Mouse (Mus musculus): ENCODE measurements around the gene Fos. TPM values are rescaled to one million over a fixed set of nuclear protein-coding genes. Genes with fewer than 3 reads are reported as not detected.

The Fos gene
- polyA plus RNA-seq, 1 experiment from 2014 or later, result 1.2 TPM

DNA sequence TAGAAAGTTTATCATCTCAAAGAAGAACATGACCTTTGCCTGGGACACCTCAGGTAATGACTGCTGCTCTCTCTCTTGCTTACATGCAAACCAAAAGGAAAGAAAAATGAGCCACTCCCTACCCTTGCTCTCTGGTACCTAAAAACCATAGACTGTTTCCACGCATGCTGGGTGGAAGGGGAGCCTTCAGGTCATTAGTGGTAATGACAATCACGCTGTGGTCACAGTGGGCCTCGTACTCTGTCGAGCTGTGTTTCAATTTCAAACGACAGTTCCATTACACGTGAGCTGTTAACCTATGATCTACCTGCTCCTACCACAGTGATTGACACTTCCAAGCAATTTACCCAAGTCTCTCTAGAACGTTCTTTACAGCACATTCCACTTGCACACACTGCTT, 5.0 kb downstream of the Fos start:
- H3K4me2 ChIP-seq, result no peak overlapping the region
- H3K9ac ChIP-seq, result no peak overlapping the region
- H3K4me1 ChIP-seq, result peaks cover 19% of the 10 kb centered on the region
- peaks cover 39% of the 10 kb centered on the region for H3K27me3 ChIP-seq
- H3K27ac ChIP-seq, result no peak overlapping the region
- 74% methylated on average over 7 of the region's 7 CpGs for WGBS
- H3K4me3 ChIP-seq, result no peak overlapping the region
- no peaks in the 10 kb centered on the region for H3K36me3 ChIP-seq (ENCODE audit: poor library complexity, severe bottlenecking)
- no peaks in the 10 kb centered on the region for H3K9me3 ChIP-seq (replicated peaks)
- no peak for ATAC-seq

GRCm38 (mm10) chr12:85479190-85479589, 5.5 kb downstream of the Fos start:
- no peak for ATAC-seq
- no peaks in the 10 kb centered on the region for H3K9me3 ChIP-seq (replicated peaks)
- no peak overlapping the region for H3K27ac ChIP-seq
- H3K4me3 ChIP-seq, result no peak overlapping the region
- no peak overlapping the region for H3K4me2 ChIP-seq
- H3K36me3 ChIP-seq (ENCODE audit: poor library complexity, severe bottlenecking), result no peaks in the 10 kb centered on the region
- no peak overlapping the region for H3K9ac ChIP-seq
- H3K4me1 ChIP-seq, result peaks cover 15% of the 10 kb centered on the region
- peaks cover 39% of the 10 kb centered on the region for H3K27me3 ChIP-seq
- 57% methylated on average over 3 of the region's 3 CpGs for WGBS

- no peak overlapping the region for H3K4me2 ChIP-seq
- no peaks in the 10 kb centered on the region for H3K36me3 ChIP-seq (ENCODE audit: poor library complexity, severe bottlenecking)
- H3K9me3 ChIP-seq (replicated peaks), result no peaks in the 10 kb centered on the region
- peaks cover 19% of the 10 kb centered on the region for H3K4me1 ChIP-seq
- no peak overlapping the region for H3K27ac ChIP-seq
- WGBS, result 28% methylated on average over 4 of the region's 4 CpGs
- peaks cover 19% of the 10 kb centered on the region for H3K27me3 ChIP-seq
- H3K4me3 ChIP-seq, result no peak overlapping the region
- no peak overlapping the region for H3K9ac ChIP-seq
- no peak for ATAC-seq
These were observed 9.5 kb downstream of the Fos start for GRCm38 (mm10) chr12:85483155-85483554.

DNA sequence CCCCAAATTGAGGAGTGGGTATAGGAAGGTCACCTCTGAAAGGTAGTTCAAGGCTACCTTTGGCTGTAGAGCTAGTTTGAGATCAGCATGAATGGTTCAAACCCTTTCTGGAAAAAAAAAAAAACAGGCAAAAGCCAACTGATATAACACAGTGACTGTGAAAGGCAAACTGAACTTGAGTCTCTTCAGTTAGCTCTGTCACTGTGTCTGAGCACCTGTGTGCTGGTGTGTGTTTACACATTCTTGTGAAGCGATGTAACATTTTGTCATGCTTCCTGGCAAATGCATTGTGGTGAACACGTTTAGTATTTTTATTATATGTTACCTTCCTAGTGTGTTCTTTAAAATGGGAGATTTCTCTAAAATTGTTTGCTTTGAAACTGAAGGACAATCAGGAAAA, 11.0 kb downstream of the Fos start:
- Histone ChIP-seq H3K4me1 (peaks cover 19% of the 10 kb centered on the region), H3K9me3 (replicated peaks) (no peaks in the 10 kb centered on the region), H3K27ac (no peak overlapping the region), H3K9ac (no peak overlapping the region), H3K4me3 (no peak overlapping the region), H3K4me2 (no peak overlapping the region), H3K27me3 (peaks cover 18% of the 10 kb centered on the region), H3K36me3 (ENCODE audit: poor library complexity, severe bottlenecking) (no peaks in the 10 kb centered on the region)
- 82% methylated on average over 2 of the region's 2 CpGs for WGBS
- no peak for ATAC-seq

DNA sequence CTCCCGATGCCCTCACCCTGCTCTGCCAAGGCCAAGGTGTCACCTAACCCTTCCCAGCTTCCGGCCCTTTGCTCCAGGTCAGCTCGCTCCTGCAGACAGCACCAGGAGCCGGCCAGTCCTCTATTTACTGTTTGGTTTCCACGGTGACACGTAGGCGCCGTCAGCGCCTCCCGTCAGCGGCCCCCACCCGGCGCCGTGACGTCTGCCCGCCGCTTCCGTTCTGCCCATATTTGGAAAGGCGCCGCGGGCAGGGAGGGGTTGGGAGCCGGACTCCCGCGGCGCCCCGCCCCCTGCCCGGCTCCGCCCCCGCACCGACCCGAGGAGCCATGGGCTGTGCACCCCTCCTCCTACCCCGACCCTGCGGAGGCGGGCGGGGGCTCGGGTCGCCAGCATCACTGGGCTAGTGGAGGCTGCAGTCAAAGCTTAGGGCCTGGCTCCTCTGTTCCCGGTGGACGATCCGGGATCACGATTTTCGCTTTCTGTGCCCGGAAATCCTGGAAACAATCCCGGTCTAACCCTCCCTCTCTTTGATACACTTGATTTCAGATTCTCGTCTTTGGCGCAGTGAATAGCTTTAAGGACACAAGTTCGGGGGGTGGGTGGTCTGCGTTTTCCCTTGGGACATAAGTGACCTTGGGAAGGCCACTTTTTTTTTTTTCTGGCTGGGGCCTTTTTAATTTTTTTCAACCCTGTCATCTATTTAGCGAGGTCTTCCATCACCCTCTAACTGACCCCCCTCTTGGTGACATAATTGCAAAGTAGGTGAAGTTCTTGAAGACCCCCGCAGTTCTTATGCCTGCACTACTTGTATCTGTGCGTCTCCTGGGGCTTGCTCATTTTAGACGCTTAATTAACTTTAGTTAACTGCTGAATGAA, 12.4 kb downstream of the Fos start:
- WGBS, result under 1% methylated on average over 50 of the region's 52 CpGs
- Histone ChIP-seq H3K9ac (peak overlapping the region; percentile 57), H3K9me3 (replicated peaks) (no peaks in the 10 kb centered on the region), H3K4me1 (peaks cover 19% of the 10 kb centered on the region), H3K36me3 (ENCODE audit: poor library complexity, severe bottlenecking) (no peaks in the 10 kb centered on the region), H3K27me3 (peaks cover 16% of the 10 kb centered on the region; the same call in 1 of the 2 replicates), H3K27ac (peak overlapping the region; percentile 55; the same call in 1 of the 2 replicates), H3K4me2 (peak overlapping the region; percentile 73), H3K4me3 (peak overlapping the region; percentile 47)
- ATAC-seq, result peak; percentile 97

GRCm38 (mm10) chr12:85486766-85487069, 13.0 kb downstream of the Fos start:
- H3K9ac ChIP-seq, result peak overlapping the region; percentile 57; the same call in 1 of the 2 replicates
- under 1% methylated on average over 20 of the region's 20 CpGs for WGBS
- no peak overlapping the region for H3K27ac ChIP-seq
- H3K27me3 ChIP-seq, result peaks cover 16% of the 10 kb centered on the region; the same call in 1 of the 2 replicates
- H3K4me3 ChIP-seq, result peak overlapping the region; percentile 47
- H3K4me1 ChIP-seq, result peaks cover 19% of the 10 kb centered on the region
- H3K9me3 ChIP-seq (replicated peaks), result no peaks in the 10 kb centered on the region
- H3K4me2 ChIP-seq, result peak overlapping the region; percentile 73
- ATAC-seq, result no peak
- no peaks in the 10 kb centered on the region for H3K36me3 ChIP-seq (ENCODE audit: poor library complexity, severe bottlenecking)

- H3K4me1 ChIP-seq, result peaks cover 19% of the 10 kb centered on the region
- H3K4me3 ChIP-seq, result peak overlapping the region; percentile 47
- H3K4me2 ChIP-seq, result peak overlapping the region; percentile 73
- H3K9me3 ChIP-seq (replicated peaks), result no peaks in the 10 kb centered on the region
- peak; percentile 40 for ATAC-seq
- H3K36me3 ChIP-seq (ENCODE audit: poor library complexity, severe bottlenecking), result no peaks in the 10 kb centered on the region
- H3K9ac ChIP-seq, result 0 out of 2 replicates have a peak overlapping the region, but pooled peaks have one; percentile 18
- peaks cover 16% of the 10 kb centered on the region; the same call in 1 of the 2 replicates for H3K27me3 ChIP-seq
- WGBS, result 1% methylated on average over 12 of the region's 12 CpGs
- no peak overlapping the region for H3K27ac ChIP-seq
These were observed 14.0 kb downstream of the Fos start for GRCm38 (mm10) chr12:85487545-85488141.

GRCm38 (mm10) chr12:85489232-85489886, 15.7 kb downstream of the Fos start:
- H3K4me3 ChIP-seq, result no peak overlapping the region
- no peaks in the 10 kb centered on the region for H3K9me3 ChIP-seq (replicated peaks)
- H3K4me1 ChIP-seq, result peaks cover 19% of the 10 kb centered on the region
- H3K9ac ChIP-seq, result no peak overlapping the region
- ATAC-seq, result no peak
- no peaks in the 10 kb centered on the region for H3K36me3 ChIP-seq (ENCODE audit: poor library complexity, severe bottlenecking)
- no peak overlapping the region for H3K27ac ChIP-seq
- 81% methylated on average over 7 of the region's 7 CpGs for WGBS
- no peak overlapping the region for H3K4me2 ChIP-seq
- H3K27me3 ChIP-seq, result 0 out of 2 replicates have a peak, but pooled peaks cover 12% of the 10 kb centered on the region

DNA sequence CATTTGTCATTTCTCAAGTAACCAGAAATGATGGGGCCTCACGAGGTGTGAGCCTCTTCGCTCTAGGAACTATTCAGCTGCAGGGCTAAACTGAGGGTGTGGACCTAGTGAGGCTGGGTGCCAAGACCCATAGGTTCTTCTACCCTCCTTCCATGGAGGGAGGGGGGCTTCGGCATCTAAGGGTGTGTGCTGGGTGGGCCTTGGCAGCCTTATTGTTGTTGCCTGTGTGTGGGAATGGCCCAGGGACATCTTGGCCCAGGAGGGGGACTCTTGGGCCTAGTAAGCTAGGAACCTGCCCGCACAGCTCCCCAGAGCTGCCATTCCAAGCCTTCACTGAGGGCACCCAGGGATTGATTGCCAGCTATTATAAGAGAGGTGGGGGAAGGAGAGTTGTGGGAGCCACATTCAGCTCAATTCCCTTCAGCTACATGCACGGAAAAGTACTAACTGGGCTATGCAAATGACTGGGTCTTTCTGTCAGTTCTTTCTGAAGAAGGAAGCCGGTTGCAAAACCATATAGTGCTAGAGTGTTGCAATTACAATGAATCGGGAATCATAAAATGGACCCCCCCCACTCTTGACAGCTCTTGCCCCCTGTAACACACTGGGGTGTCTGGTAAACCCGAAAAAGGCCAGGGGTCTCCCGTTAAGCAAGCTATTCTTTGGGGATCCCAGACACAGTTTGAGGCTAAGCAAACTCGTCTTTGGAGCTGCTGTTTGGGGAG, 16.6 kb downstream of the Fos start:
- 65% methylated on average over 10 of the region's 10 CpGs for WGBS
- no peak overlapping the region for H3K4me2 ChIP-seq
- no peak overlapping the region for H3K4me3 ChIP-seq
- no peak overlapping the region for H3K27ac ChIP-seq
- no peak for ATAC-seq
- no peaks in the 10 kb centered on the region for H3K9me3 ChIP-seq (replicated peaks)
- H3K36me3 ChIP-seq (ENCODE audit: poor library complexity, severe bottlenecking), result no peaks in the 10 kb centered on the region
- H3K4me1 ChIP-seq, result peaks cover 18% of the 10 kb centered on the region
- no peak overlapping the region for H3K9ac ChIP-seq
- H3K27me3 ChIP-seq, result 0 out of 2 replicates have a peak, but pooled peaks cover 12% of the 10 kb centered on the region

DNA sequence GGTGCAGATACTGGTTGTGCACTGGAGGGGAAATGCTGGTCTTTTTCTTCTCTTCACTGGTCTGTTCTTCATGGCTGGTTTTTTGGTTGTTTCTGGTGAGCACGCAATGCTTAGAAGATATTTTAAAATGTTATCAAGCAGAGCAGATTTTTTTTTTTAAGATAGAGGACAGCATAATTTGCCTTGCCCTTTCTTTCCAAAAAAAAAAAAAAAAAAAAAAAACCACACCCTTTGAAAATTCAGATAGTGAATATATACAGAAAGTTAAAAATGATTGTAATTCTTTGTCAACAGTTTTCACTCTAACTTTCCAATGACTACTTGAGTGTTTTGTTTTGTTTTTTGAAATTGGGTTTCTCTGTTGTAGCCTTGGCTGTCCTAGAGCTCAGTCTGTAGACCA, 17.3 kb downstream of the Fos start:
- 87% methylated on average over 1 of the region's 1 CpGs for WGBS
- H3K27me3 ChIP-seq, result 0 out of 2 replicates have a peak, but pooled peaks cover 12% of the 10 kb centered on the region
- H3K27ac ChIP-seq, result no peak overlapping the region
- peaks cover 14% of the 10 kb centered on the region for H3K4me1 ChIP-seq
- no peak overlapping the region for H3K9ac ChIP-seq
- no peak overlapping the region for H3K4me3 ChIP-seq
- H3K9me3 ChIP-seq (replicated peaks), result no peaks in the 10 kb centered on the region
- no peaks in the 10 kb centered on the region for H3K36me3 ChIP-seq (ENCODE audit: poor library complexity, severe bottlenecking)
- H3K4me2 ChIP-seq, result no peak overlapping the region
- no peak for ATAC-seq

GRCm38 (mm10) chr12:85492084-85492645, 18.5 kb downstream of the Fos start:
- Histone ChIP-seq H3K4me3 (no peak overlapping the region), H3K27ac (no peak overlapping the region), H3K4me2 (peak overlapping the region; percentile 37), H3K36me3 (ENCODE audit: poor library complexity, severe bottlenecking) (no peaks in the 10 kb centered on the region), H3K9ac (no peak overlapping the region), H3K4me1 (peaks cover 5% of the 10 kb centered on the region), H3K9me3 (replicated peaks) (no peaks in the 10 kb centered on the region), H3K27me3 (0 out of 2 replicates have a peak, but pooled peaks cover 10% of the 10 kb centered on the region)
- ATAC-seq, result peak; percentile 83
- WGBS, result 22% methylated on average over 16 of the region's 16 CpGs
